Mouse (Mus musculus) lung, adult 18-20 months (tissue): ENCODE data around the gene Armh3.

ENCODE experiments used
- DNase-seq, 2 experiments: peaks; one replicate each; pipeline ENCODE4 v3.0.0; 2022; ENCODE audit warnings: mixed read lengths in 2 of 2

Armh3 gene

GRCm38 (mm10) chr19:45783933-45784576 lies 214.2 kb downstream of the Armh3 start:
- peak in 1 of 2 experiments; percentile 43 for DNase-seq

GRCm38 (mm10) chr19:45783181-45783932 lies 214.9 kb downstream of the Armh3 start, which contains the start of gene Mgea5:
TSS of gene Mgea5 (minus strand) at chr19:45783837.
- DNase-seq = peak; percentile 99

DNA sequence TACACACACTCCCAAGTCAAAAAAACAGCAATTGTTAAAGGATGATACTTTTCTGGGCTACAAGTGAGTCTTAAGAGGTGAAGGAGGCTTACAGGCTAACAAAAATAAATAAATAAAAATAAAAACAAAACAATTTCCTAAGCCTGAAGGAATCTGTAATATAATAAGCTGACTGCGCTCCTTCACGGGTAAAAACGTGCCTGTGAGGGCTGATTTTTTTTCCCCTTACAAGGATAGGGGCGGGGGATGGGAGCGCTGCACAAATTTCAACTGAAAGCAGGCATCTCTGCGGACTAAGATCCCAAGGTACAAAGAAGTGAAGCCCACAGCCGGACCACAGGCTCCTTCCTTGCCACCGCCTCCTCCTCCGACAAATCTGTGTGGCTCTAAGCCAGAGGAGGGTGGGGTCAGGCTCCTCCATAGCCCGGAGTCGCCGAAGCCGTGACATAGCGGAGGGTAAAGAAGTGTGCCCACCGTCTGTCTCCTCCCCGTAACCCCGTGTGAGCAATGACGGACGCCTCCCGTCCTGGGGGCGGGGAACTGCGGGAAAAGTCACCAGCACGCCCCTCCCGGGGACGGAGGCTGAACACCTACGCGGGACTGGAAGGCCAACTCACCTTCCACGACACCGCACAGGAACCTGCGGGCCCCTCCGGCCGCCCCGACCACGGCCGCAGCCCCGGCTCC lies 215.8 kb downstream of the Armh3 start:
- peak; percentile 83 to 88 for DNase-seq

DNA sequence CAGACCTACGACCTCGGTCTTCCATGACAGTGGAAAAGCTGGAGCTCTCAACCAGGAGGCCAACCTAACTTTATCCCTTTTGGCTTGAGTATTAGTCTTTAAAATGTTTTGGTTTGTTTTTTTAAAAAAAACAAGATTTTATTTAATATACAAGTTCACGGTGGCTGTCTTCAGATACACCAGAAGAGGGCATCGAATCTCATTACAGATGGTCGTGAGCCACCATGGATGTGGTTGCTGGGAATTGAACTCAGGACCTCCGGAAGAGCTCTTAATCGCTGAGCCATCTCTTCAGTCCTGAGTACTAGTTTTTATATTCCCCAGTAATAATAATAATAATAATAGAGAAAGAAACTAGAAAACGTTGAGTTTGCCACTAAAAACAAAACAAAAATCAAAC lies 216.6 kb downstream of the Armh3 start:
- DNase-seq = no peak

GRCm38 (mm10) chr19:45780350-45780915 lies 217.9 kb downstream of the Armh3 start:
- no peak for DNase-seq

GRCm38 (mm10) chr19:45775486-45775885 lies 222.8 kb downstream of the Armh3 start:
- DNase-seq = no peak

DNA sequence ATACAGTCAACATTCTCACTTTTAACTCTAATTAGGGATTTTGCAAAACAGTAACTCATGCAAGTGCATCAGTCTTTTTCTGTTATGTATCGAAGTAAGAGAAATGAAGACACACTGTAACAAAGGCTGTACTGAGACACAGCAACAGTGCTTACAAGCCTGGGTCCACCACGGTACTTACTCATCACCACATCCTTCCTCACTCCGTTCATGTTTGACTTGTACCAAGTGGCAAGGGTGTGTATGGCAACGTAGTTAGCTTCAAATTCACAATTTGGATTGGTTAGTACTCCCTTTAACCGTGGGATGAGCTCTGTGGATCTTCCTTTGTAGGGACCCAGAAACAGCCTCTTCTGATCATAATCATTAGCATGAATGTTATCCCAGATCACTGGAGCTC lies 226.8 kb downstream of the Armh3 start:
- DNase-seq = no peak
